Mouse (Mus musculus) ES-E14 (cell line): ENCODE results near the gene AC170998.1.

Experiments used
- CHD2 ChIP-seq: IDR thresholded peaks from 2 replicates; pipeline ENCODE4 v1.6.1; 2014; ENCODE audit warnings: mild to moderate bottlenecking, low read depth, low read length, inconsistent platforms
- ZC3H11A ChIP-seq: IDR thresholded peaks from 2 replicates; pipeline ENCODE4 v1.6.1; 2012; ENCODE audit warnings: low read depth, mild to moderate bottlenecking, inconsistent platforms, low read length, borderline replicate concordance
- ZNF384 ChIP-seq: IDR thresholded peaks from 2 replicates; pipeline ENCODE4 v1.6.1; 2012; ENCODE audit warnings: low read depth, low read length, inconsistent platforms

DNA sequence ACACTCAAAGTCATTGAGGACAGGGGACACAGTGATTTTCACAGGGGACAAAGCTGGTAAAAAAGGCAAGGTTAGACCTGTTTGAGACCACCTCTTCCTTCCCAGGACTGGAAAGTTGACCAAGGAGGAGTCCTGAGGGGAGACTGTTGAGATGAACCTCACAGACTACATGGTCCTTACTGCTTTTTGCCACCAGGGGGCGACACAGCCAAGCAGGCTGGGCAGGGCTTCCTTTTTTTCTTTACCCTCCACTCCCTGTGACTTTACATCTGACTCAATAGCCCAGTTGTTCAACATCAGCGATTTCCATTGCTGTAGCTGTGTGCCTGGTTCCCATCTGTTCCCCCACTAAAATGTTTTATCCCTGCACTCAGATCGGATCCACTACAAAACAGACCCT, 36.0 kb downstream of the AC170998.1 start:
- no peak for TF ChIP-seq CHD2
- peak; percentile 60; the same call in 1 of the 2 replicates for TF ChIP-seq ZC3H11A
- TF ChIP-seq ZNF384, result peak; percentile 82
